Mouse (Mus musculus): ENCODE results near the gene Tmc6. TPM values are rescaled to one million over a fixed set of nuclear protein-coding genes. Genes with fewer than 3 reads are reported as not detected.
"Not testable (repeated sequence)": the region's sequence is repeated elsewhere in the genome, so short reads cannot be mapped to it uniquely, and the experiment has no call there.

The Tmc6 gene
- 10 to 100 TPM; 28.2 to 50.0 (median 40.7) TPM for total RNA-seq (2022)

- DNase-seq, result no peak
These were observed at the start of gene Tmc6, which contains the start of gene Tmc8 for GRCm38 (mm10) chr11:117781993-117782704. Tmc6 (minus strand) TSS chr11:117782198. Tmc8 (plus strand) TSS chr11:117782076.

- no peak for DNase-seq
These were observed 48.4 kb upstream of the Tmc6 start for GRCm38 (mm10) chr11:117830401-117830800.

- DNase-seq, result no peak
These were observed 47.7 kb upstream of the Tmc6 start for GRCm38 (mm10) chr11:117829671-117830215.

GRCm38 (mm10) chr11:117828888-117829604 is 47.0 kb upstream of the Tmc6 start:
- no peak for DNase-seq

- DNase-seq, result no peak
These were observed 46.3 kb upstream of the Tmc6 start for GRCm38 (mm10) chr11:117828149-117828887.

GRCm38 (mm10) chr11:117827386-117827785 is 45.4 kb upstream of the Tmc6 start:
- no peak for DNase-seq

- no peak for DNase-seq
These were observed 44.9 kb upstream of the Tmc6 start for GRCm38 (mm10) chr11:117826916-117827315.

- DNase-seq, result no peak
These were observed 44.2 kb upstream of the Tmc6 start for GRCm38 (mm10) chr11:117826164-117826563.

GRCm38 (mm10) chr11:117825333-117826101 is 43.5 kb upstream of the Tmc6 start, which contains the start of the genes Afmid and Tk1:
Afmid (plus strand) TSS chr11:117825924.
Tk1 (minus strand) TSS chr11:117826092.
- DNase-seq, result peak; percentile 52

GRCm38 (mm10) chr11:117824060-117824969 is 42.3 kb upstream of the Tmc6 start:
- DNase-seq, result peak; percentile 73

GRCm38 (mm10) chr11:117823411-117823810 is 41.4 kb upstream of the Tmc6 start:
- no peak for DNase-seq

- no peak for DNase-seq
These were observed 40.8 kb upstream of the Tmc6 start for GRCm38 (mm10) chr11:117822728-117823241.

- DNase-seq, result peak; percentile 70
These were observed 39.9 kb upstream of the Tmc6 start for GRCm38 (mm10) chr11:117821868-117822267.

- DNase-seq, result no peak
These were observed 38.2 kb upstream of the Tmc6 start for GRCm38 (mm10) chr11:117820173-117820572.

GRCm38 (mm10) chr11:117819095-117819494 is 37.1 kb upstream of the Tmc6 start:
- DNase-seq, result no peak

GRCm38 (mm10) chr11:117816389-117816996 is 34.5 kb upstream of the Tmc6 start:
- DNase-seq, result no peak

GRCm38 (mm10) chr11:117815850-117816249 is 33.9 kb upstream of the Tmc6 start:
- not testable (repeated sequence) for DNase-seq

GRCm38 (mm10) chr11:117814704-117815366 is 32.8 kb upstream of the Tmc6 start:
- no peak for DNase-seq

GRCm38 (mm10) chr11:117813867-117814266 is 31.9 kb upstream of the Tmc6 start:
- DNase-seq, result no peak

All from adrenal gland, adult 8-10 months (tissue).